Mouse (Mus musculus) MEL (cell line): ENCODE data around the gene Vamp8. TPM values are rescaled to one million over a fixed set of nuclear protein-coding genes. Genes with fewer than 3 reads are reported as not detected.

Source experiments
- DNase-seq: peaks from one replicate; pipeline ENCODE4 v3.0.0; 2011; ENCODE audit warnings: low read depth, low spot score
- H3K27ac ChIP-seq: 2 replicates; pipeline ENCODE4 v1.5.1; 2012; ENCODE audit warnings: low read depth, mild to moderate bottlenecking, control low read depth, low read length, moderate library complexity; ENCODE audit not compliant: control insufficient read depth
- H3K27me3 ChIP-seq, 2 experiments: fragments of 150-350 bp in 1 of 2; sonication (generic) in 1 of 2; 2 replicates each; pipeline ENCODE4 v1.6.1; 2012; ENCODE audit warnings: low read length in 2 of 2, mild to moderate bottlenecking in 2 of 2, improper control_type of control experiment in 1 of 2, moderate library complexity in 1 of 2; ENCODE audit not compliant: insufficient read depth in 2 of 2, control insufficient read depth in 1 of 2
- H3K36me3 ChIP-seq, 2 experiments: 2 replicates each; pipeline ENCODE4 v1.6.1; 2012 to 2014; ENCODE audit warnings: low read length in 2 of 2, improper control_type of control experiment in 1 of 2, inconsistent platforms in 1 of 2, mild to moderate bottlenecking in 1 of 2; ENCODE audit not compliant: insufficient read depth in 2 of 2, control insufficient read depth in 1 of 2
- H3K4me1 ChIP-seq, 2 experiments: fragments of 150-350 bp in 1 of 2; sonication (generic) in 1 of 2; 2 replicates each; pipeline ENCODE4 v1.6.1; 2012; ENCODE audit warnings: low read length in 2 of 2, improper control_type of control experiment in 1 of 2, mild to moderate bottlenecking in 1 of 2; ENCODE audit not compliant: insufficient read depth in 2 of 2, control insufficient read depth in 1 of 2
- H3K4me3 ChIP-seq, 2 experiments: fragments of 150-350 bp in 1 of 2; sonication (generic) in 1 of 2; 2 replicates each; pipeline ENCODE4 v1.5.1; 2012; ENCODE audit warnings: low read depth in 2 of 2, low read length in 2 of 2, mild to moderate bottlenecking in 2 of 2, moderate library complexity in 2 of 2, control low read depth in 1 of 2, improper control_type of control experiment in 1 of 2; ENCODE audit not compliant: control insufficient read depth in 1 of 2, insufficient read depth in 1 of 2
- H3K79me2 ChIP-seq: 2 replicates; pipeline ENCODE4 v1.6.1; 2012; ENCODE audit warnings: mild to moderate bottlenecking, low read length, moderate library complexity; ENCODE audit not compliant: control insufficient read depth, poor library complexity, insufficient read depth
- H3K9ac ChIP-seq: 2 replicates; pipeline ENCODE4 v1.6.1; 2012; ENCODE audit warnings: low read depth, mild to moderate bottlenecking, control low read depth, low read length, moderate library complexity; ENCODE audit not compliant: control insufficient read depth, poor library complexity, severe bottlenecking
- H3K9me3 ChIP-seq: fragments of 150-350 bp; sonication (generic); replicated peaks from 2 replicates; pipeline ENCODE4 v1.6.1; 2012; ENCODE audit warnings: mild to moderate bottlenecking, low read length, improper control_type of control experiment, moderate library complexity; ENCODE audit not compliant: insufficient read depth
- EP300 ChIP-seq, 2 experiments: IDR thresholded peaks; 2 replicates each; pipeline ENCODE4 v1.6.1; 2011; ENCODE audit warnings: improper control_type of control experiment in 2 of 2, low read length in 2 of 2, low read depth in 1 of 2, mild to moderate bottlenecking in 1 of 2
- HCFC1 ChIP-seq: IDR thresholded peaks from 2 replicates; pipeline ENCODE4 v1.6.1; 2012; ENCODE audit warnings: low read depth, mild to moderate bottlenecking, inconsistent platforms, low read length, improper control_type of control experiment, moderate library complexity
- KAT2A ChIP-seq: conservative IDR thresholded peaks from 2 replicates; pipeline ENCODE4 v1.6.1; 2012; ENCODE audit warnings: low read depth, low read length, improper control_type of control experiment, inconsistent platforms
- MAFK ChIP-seq: IDR thresholded peaks from 2 replicates; pipeline ENCODE4 v1.6.1; 2011; ENCODE audit warnings: low read depth, mild to moderate bottlenecking, low read length, improper control_type of control experiment, borderline replicate concordance
- MEF2A ChIP-seq: IDR thresholded peaks from 2 replicates; pipeline ENCODE4 v1.6.1; 2014; ENCODE audit warnings: low read depth, mild to moderate bottlenecking, inconsistent platforms, low read length, improper control_type of control experiment; ENCODE audit not compliant: poor library complexity, insufficient replicate concordance, severe bottlenecking; ENCODE audit errors: extremely low read depth
- MXI1 ChIP-seq: IDR thresholded peaks from 2 replicates; pipeline ENCODE4 v1.6.1; 2011; ENCODE audit warnings: mild to moderate bottlenecking, low read depth, low read length, improper control_type of control experiment
- NELFE ChIP-seq: IDR thresholded peaks from 2 replicates; pipeline ENCODE4 v1.6.1; 2011; ENCODE audit warnings: low read depth, low read length, improper control_type of control experiment
- POLR2A ChIP-seq, 2 experiments: IDR thresholded peaks; 2 replicates each; pipeline ENCODE4 v1.6.1; 2011 to 2012; ENCODE audit warnings: low read length in 2 of 2, mild to moderate bottlenecking in 2 of 2, control low read depth in 1 of 2, improper control_type of control experiment in 1 of 2, low read depth in 1 of 2, moderate library complexity in 1 of 2; ENCODE audit not compliant: control insufficient read depth in 1 of 2, insufficient read depth in 1 of 2, poor library complexity in 1 of 2
- TAL1 ChIP-seq: IDR thresholded peaks from 2 replicates; pipeline ENCODE4 v1.6.1; 2012; ENCODE audit warnings: mild to moderate bottlenecking, inconsistent platforms, low read length, moderate library complexity, mixed read lengths
- UBTF ChIP-seq: IDR thresholded peaks from 2 replicates; pipeline ENCODE4 v1.6.1; 2012; ENCODE audit warnings: low read depth, mild to moderate bottlenecking, inconsistent platforms, low read length, improper control_type of control experiment, moderate library complexity, borderline replicate concordance; ENCODE audit not compliant: insufficient read depth
- ZKSCAN1 ChIP-seq: IDR thresholded peaks from 2 replicates; pipeline ENCODE4 v1.6.1; 2012; ENCODE audit warnings: low read depth, mild to moderate bottlenecking, inconsistent platforms, low read length, improper control_type of control experiment, moderate library complexity
- ZNF384 ChIP-seq: IDR thresholded peaks from 2 replicates; pipeline ENCODE4 v1.6.1; 2012; ENCODE audit warnings: low read depth, mild to moderate bottlenecking, inconsistent platforms, low read length, improper control_type of control experiment
- polyA plus RNA-seq, 2 experiments: library from polyadenylated mRNA; stranded (reverse) in 1 of 2; unstranded in 1 of 2; fragments of >175 nt in 1 of 2; fragments of >200 nt in 1 of 2; gene quantifications; 2 replicates each; pipeline versions ENCODE4 v1.2.1 to v1.2.4; 2012; ENCODE audit warnings: low replicate concordance in 2 of 2, low read depth in 1 of 2; ENCODE audit not compliant: insufficient read length in 2 of 2, insufficient read depth in 1 of 2, missing spikeins in 1 of 2
- total RNA-seq: library from RNA; depleted of rRNA; stranded (reverse); fragments of 300-350 nt; gene quantifications from 2 replicates; pipeline ENCODE4 v1.2.3, GENCODE M21; 2012

The Vamp8 gene
- total and polyA plus RNA-seq, 3 experiments, result 164 to 179 TPM; not detected in 1

GRCm38 (mm10) chr6:72366844-72367443 is 23.6 kb downstream of the Vamp8 start, which contains the start of gene Rnf181 (continued):
- TF ChIP-seq TAL1 (no peak), KAT2A (no peak; the same call in 1 of the 2 replicates)

DNA sequence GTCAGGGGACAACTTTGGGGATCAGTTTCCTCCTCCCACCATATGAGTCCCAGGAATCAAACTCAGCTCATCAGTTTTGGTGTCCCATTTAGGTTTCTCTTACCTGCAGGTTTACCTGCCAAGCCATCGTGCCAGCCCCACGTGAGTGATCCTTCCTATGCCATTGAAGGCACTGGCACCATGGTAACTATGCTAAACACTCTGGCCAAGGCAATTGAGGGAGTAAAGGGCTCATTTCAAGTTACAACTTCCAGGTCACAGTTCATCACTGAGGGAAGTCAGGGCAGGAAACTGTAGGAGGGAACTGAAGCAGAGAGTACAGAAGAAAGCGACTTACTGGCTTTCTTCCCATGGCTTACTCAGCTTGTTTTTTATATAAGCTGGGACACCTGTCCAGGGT is 24.2 kb downstream of the Vamp8 start:
- Histone ChIP-seq H3K9me3 (no peaks in the 10 kb centered on the region), H3K27ac (no peak overlapping the region), H3K27me3 (no peaks in the 10 kb centered on the region), H3K9ac (no peak overlapping the region), H3K4me3 (no peak overlapping the region), H3K79me2 (peaks cover 8% of the 10 kb centered on the region), H3K4me1 (peaks cover 0 to 16% of the 10 kb centered on the region in 2 experiments; a peak in 2 of 4 replicates), H3K36me3 (peaks cover 1 to 15% of the 10 kb centered on the region in 2 experiments; a peak in 3 of 4 replicates)
- no peak for TF ChIP-seq EP300 (IDR thresholded peaks at IDR 0.05; ENCODE audit: low read depth in 1 of 2, low read length in 2 of 2)
- peak; percentile 53; the same call in 1 of the 2 replicates for TF ChIP-seq HCFC1
- no peak for DNase-seq

DNA sequence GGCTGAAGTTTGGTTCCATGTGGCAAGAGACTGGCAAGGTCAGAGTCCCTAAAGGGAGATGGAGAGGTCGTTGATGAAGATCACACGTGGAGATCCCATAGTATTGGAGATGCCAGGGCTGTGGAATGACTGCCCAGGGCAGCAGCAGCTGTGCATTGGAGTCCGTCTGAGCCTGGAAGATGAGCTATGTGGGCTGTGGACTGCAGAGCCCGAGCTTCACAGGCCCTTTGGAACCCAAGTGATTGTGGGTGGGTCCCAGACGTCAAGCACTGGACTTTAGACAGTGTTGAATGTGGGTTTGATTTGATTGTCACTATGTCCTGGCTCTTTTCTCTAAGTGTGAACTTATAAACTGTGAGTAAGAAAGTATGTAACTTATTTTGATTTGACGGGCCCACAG is 25.5 kb downstream of the Vamp8 start:
- Histone ChIP-seq H3K36me3 (peaks cover under 1 to 22% of the 10 kb centered on the region in 2 experiments; a peak in 3 of 4 replicates), H3K27me3 (no peaks in the 10 kb centered on the region), H3K9ac (no peak overlapping the region), H3K9me3 (no peaks in the 10 kb centered on the region), H3K4me3 (no peak overlapping the region), H3K4me1 (peaks cover 0 to 27% of the 10 kb centered on the region in 2 experiments; a peak in 2 of 4 replicates), H3K79me2 (peaks cover 8% of the 10 kb centered on the region), H3K27ac (no peak overlapping the region)
- TF ChIP-seq MXI1 (no peak), MAFK (no peak), ZKSCAN1 (no peak), UBTF (no peak), MEF2A (no peak), ZNF384 (no peak), NELFE (no peak), POLR2A (IDR thresholded peaks at IDR 0.05; ENCODE audit: control insufficient read depth in 1 of 2, insufficient read depth in 1 of 2, low read depth in 1 of 2, low read length in 2 of 2, poor library complexity in 1 of 2) (no peak)
- no peak for DNase-seq
